Mouse (Mus musculus) kidney, embryonic 14.5 days (tissue): ENCODE data around the gene C130032M10Rik. TPM values are rescaled to one million over a fixed set of nuclear protein-coding genes. Genes with fewer than 3 reads are reported as not detected.

ENCODE experiments used
- polyA plus RNA-seq: library from polyadenylated mRNA; unstranded; fragments of >200 nt; fragmentation: Nextera tagmentation; extraction: Ambion mirVana; gene quantifications from 2 replicates; pipeline ENCODE4 v1.2.1, GENCODE M21; 2014

Gene C130032M10Rik
- polyA plus RNA-seq, 1 experiment from 2014 or later: 0.31 TPM

Other genes with a start within 250 kb of the C130032M10Rik start
- not detected in 2 replicates for gene Bcl2a1c, start 185.6 kb upstream of the C130032M10Rik start, polyA plus RNA-seq
- 113 and 125 TPM in 2 replicates for gene Crtap, start 125.0 kb upstream of the C130032M10Rik start, polyA plus RNA-seq
- gene Glb1, start 114.6 kb upstream of the C130032M10Rik start, polyA plus RNA-seq: 30.9 and 49.6 TPM in 2 replicates
- gene Tmppe, start 114.6 kb upstream of the C130032M10Rik start, polyA plus RNA-seq: 3.7 and 4.1 TPM in 2 replicates
- gene Ccr4, start 10.8 kb upstream of the C130032M10Rik start, polyA plus RNA-seq: 0.68 and 0.94 TPM in 2 replicates
- 1.1 and 1.4 TPM in 2 replicates for gene Trim71, start 48.7 kb downstream of the C130032M10Rik start, polyA plus RNA-seq
- 41.8 and 74.7 TPM in 2 replicates for gene Cnot10, start 124.5 kb downstream of the C130032M10Rik start, polyA plus RNA-seq
- gene Dync1li1, start 173.1 kb downstream of the C130032M10Rik start, polyA plus RNA-seq: 37.7 and 55.9 TPM in 2 replicates
- 25.0 and 53.0 TPM in 2 replicates for gene Cmtm6, start 215.4 kb downstream of the C130032M10Rik start, polyA plus RNA-seq